Mouse (Mus musculus): ENCODE results near the gene Ip6k2. TPM values are rescaled to one million over a fixed set of nuclear protein-coding genes. Genes with fewer than 3 reads are reported as not detected.

Gene Ip6k2
- total RNA-seq (2014; rRNA removed; ENCODE audit: low replicate concordance) (28.9 and 33.1 TPM in 2 replicates), polyA plus RNA-seq (2015; fragmentation: Nextera tagmentation; extraction: Ambion mirVana) (20.5 and 22.1 TPM in 2 replicates)

GRCm38 (mm10) chr9:108783548-108784463, at the start of gene Ip6k2:
Gene Ip6k2, plus strand, starts transcription at chr9:108783796.
- TF ChIP-seq CTCF (IDR thresholded peaks at IDR 0.05; ENCODE audit: low read depth), result no peak
- TF ChIP-seq EP300 (IDR thresholded peaks at IDR 0.05; ENCODE audit: low read depth), result no peak
- H3K36me3 ChIP-seq (replicated peaks; ENCODE audit: control insufficient read depth, insufficient read depth, low read length), result peaks cover 4% of the 10 kb centered on the region; the same call in 1 of the 2 replicates
- H3K27me3 ChIP-seq (ENCODE audit: control insufficient read depth, insufficient read depth, low read length), result no peaks in the 10 kb centered on the region
- H3K4me3 ChIP-seq (ENCODE audit: low read depth, low read length), result peak within 1 kb of the TSS; percentile 91
- no peaks in the 10 kb centered on the region for H3K9me3 ChIP-seq (replicated peaks; ENCODE audit: control insufficient read depth, low read length)
- H3K4me1 ChIP-seq (ENCODE audit: control insufficient read depth, insufficient read depth), result peaks cover 30% of the 10 kb centered on the region
- H3K27ac ChIP-seq (ENCODE audit: low read depth), result peak within 1 kb of the TSS; percentile 93
- H3K4me2 ChIP-seq (ENCODE audit: low read depth, low read length), result peak within 1 kb of the TSS; percentile 79
- DNase-seq (ENCODE audit: low spot score) (peak; percentile 94), ATAC-seq (ENCODE audit: insufficient read depth, low read depth) (peak; percentile 98)
- under 1% methylated on average over 56 of the region's 56 CpGs for WGBS
- peak within 1 kb of the TSS; percentile 97 for H3K9ac ChIP-seq (replicated peaks; ENCODE audit: low read depth, low read length)

GRCm38 (mm10) chr9:108734626-108735025, 49.0 kb upstream of the Ip6k2 start:
- ATAC-seq (ENCODE audit: insufficient read depth, low read depth), result no peak
- Histone ChIP-seq H3K27me3 (ENCODE audit: control insufficient read depth, insufficient read depth, low read length) (no peaks in the 10 kb centered on the region), H3K4me1 (ENCODE audit: control insufficient read depth, insufficient read depth) (no peaks in the 10 kb centered on the region), H3K27ac (ENCODE audit: low read depth) (no peak overlapping the region), H3K36me3 (replicated peaks; ENCODE audit: control insufficient read depth, insufficient read depth, low read length) (peaks cover 34% of the 10 kb centered on the region), H3K4me2 (ENCODE audit: low read depth, low read length) (no peak overlapping the region), H3K9ac (replicated peaks; ENCODE audit: low read depth, low read length) (no peak overlapping the region), H3K9me3 (replicated peaks; ENCODE audit: control insufficient read depth, low read length) (no peaks in the 10 kb centered on the region), H3K4me3 (ENCODE audit: low read depth, low read length) (no peak overlapping the region)
- DNase-seq (ENCODE audit: low spot score), result no peak
- TF ChIP-seq CTCF (IDR thresholded peaks at IDR 0.05; ENCODE audit: low read depth) (no peak), EP300 (IDR thresholded peaks at IDR 0.05; ENCODE audit: low read depth) (no peak)

GRCm38 (mm10) chr9:108739239-108739638, 44.4 kb upstream of the Ip6k2 start:
- Histone ChIP-seq H3K4me2 (ENCODE audit: low read depth, low read length) (no peak overlapping the region), H3K4me3 (ENCODE audit: low read depth, low read length) (no peak overlapping the region), H3K27me3 (ENCODE audit: control insufficient read depth, insufficient read depth, low read length) (no peaks in the 10 kb centered on the region), H3K9ac (replicated peaks; ENCODE audit: low read depth, low read length) (no peak overlapping the region), H3K4me1 (ENCODE audit: control insufficient read depth, insufficient read depth) (no peaks in the 10 kb centered on the region), H3K27ac (ENCODE audit: low read depth) (no peak overlapping the region), H3K9me3 (replicated peaks; ENCODE audit: control insufficient read depth, low read length) (no peaks in the 10 kb centered on the region), H3K36me3 (replicated peaks; ENCODE audit: control insufficient read depth, insufficient read depth, low read length) (peaks cover 52% of the 10 kb centered on the region)
- no peak for TF ChIP-seq CTCF (IDR thresholded peaks at IDR 0.05; ENCODE audit: low read depth)
- no peak for TF ChIP-seq EP300 (IDR thresholded peaks at IDR 0.05; ENCODE audit: low read depth)
- no peak for ATAC-seq (ENCODE audit: insufficient read depth, low read depth)
- WGBS, result 58% methylated on average over 3 of the region's 3 CpGs
- no peak for DNase-seq (ENCODE audit: low spot score)

GRCm38 (mm10) chr9:108740062-108740461, 43.5 kb upstream of the Ip6k2 start:
- 90% methylated on average over 1 of the region's 1 CpGs for WGBS
- peak; percentile 39 for DNase-seq (ENCODE audit: low spot score)
- TF ChIP-seq CTCF (IDR thresholded peaks at IDR 0.05; ENCODE audit: low read depth) (peak; percentile 39), EP300 (IDR thresholded peaks at IDR 0.05; ENCODE audit: low read depth) (no peak)
- Histone ChIP-seq H3K9ac (replicated peaks; ENCODE audit: low read depth, low read length) (no peak overlapping the region), H3K27ac (ENCODE audit: low read depth) (no peak overlapping the region), H3K27me3 (ENCODE audit: control insufficient read depth, insufficient read depth, low read length) (no peaks in the 10 kb centered on the region), H3K36me3 (replicated peaks; ENCODE audit: control insufficient read depth, insufficient read depth, low read length) (peaks cover 50% of the 10 kb centered on the region), H3K4me3 (ENCODE audit: low read depth, low read length) (no peak overlapping the region), H3K9me3 (replicated peaks; ENCODE audit: control insufficient read depth, low read length) (no peaks in the 10 kb centered on the region), H3K4me2 (ENCODE audit: low read depth, low read length) (no peak overlapping the region), H3K4me1 (ENCODE audit: control insufficient read depth, insufficient read depth) (no peaks in the 10 kb centered on the region)
- ATAC-seq (ENCODE audit: insufficient read depth, low read depth), result no peak

GRCm38 (mm10) chr9:108742048-108742447, 41.5 kb upstream of the Ip6k2 start:
- WGBS, result 78% methylated on average over 9 of the region's 9 CpGs
- no peaks in the 10 kb centered on the region for H3K4me1 ChIP-seq (ENCODE audit: control insufficient read depth, insufficient read depth)
- H3K36me3 ChIP-seq (replicated peaks; ENCODE audit: control insufficient read depth, insufficient read depth, low read length), result peaks cover 55% of the 10 kb centered on the region
- no peak overlapping the region for H3K27ac ChIP-seq (ENCODE audit: low read depth)
- H3K27me3 ChIP-seq (ENCODE audit: control insufficient read depth, insufficient read depth, low read length), result no peaks in the 10 kb centered on the region
- DNase-seq (ENCODE audit: low spot score) (no peak), ATAC-seq (ENCODE audit: insufficient read depth, low read depth) (no peak)
- H3K4me3 ChIP-seq (ENCODE audit: low read depth, low read length), result no peak overlapping the region
- no peak overlapping the region for H3K4me2 ChIP-seq (ENCODE audit: low read depth, low read length)
- no peaks in the 10 kb centered on the region for H3K9me3 ChIP-seq (replicated peaks; ENCODE audit: control insufficient read depth, low read length)
- TF ChIP-seq CTCF (IDR thresholded peaks at IDR 0.05; ENCODE audit: low read depth) (no peak), EP300 (IDR thresholded peaks at IDR 0.05; ENCODE audit: low read depth) (no peak)
- H3K9ac ChIP-seq (replicated peaks; ENCODE audit: low read depth, low read length), result no peak overlapping the region

All from heart, postnatal 0 days (tissue).